In the genomic region with DNA sequence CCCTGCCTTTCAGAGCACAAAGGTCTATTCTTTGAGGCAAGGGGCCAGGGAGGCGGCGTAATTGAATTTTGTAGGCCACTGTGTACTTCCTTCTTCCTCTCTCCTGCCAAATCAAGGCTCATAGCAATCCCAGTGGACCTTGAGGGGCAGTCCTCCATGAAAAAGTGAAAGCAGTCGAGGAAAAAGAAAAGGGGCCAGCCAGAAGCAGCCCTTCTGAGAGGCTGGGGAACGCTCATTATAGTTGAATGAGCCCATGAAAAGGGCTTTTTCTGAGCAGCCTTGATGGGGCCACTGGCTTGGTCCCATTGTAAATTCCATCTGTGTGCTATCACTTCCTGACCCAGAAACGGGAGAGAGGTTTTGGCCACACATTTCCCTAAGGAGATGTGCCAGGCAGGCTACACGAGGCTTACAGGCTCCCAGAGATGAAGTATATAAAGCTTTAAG, we compare ENCODE assay signal across 8 mouse cellular contexts. TPM values are rescaled to one million over a fixed set of nuclear protein-coding genes. Genes with fewer than 3 reads are reported as not detected.
DNase-seq lines count a peak whose midpoint lies in the region; ATAC-seq and TF ChIP-seq lines count a peak whose summit lies in the region.

No protein-coding gene starts in this region.

- peak overlapping the region; percentile 23; the same call in 1 of the 2 replicates for H3K27ac ChIP-seq in cortical plate, adult 2 months (ENCODE audit: insufficient read depth, low read length)
- H3K27ac ChIP-seq in hindbrain, embryonic 14.5 days: peak overlapping the region; percentile 78
- H3K27ac ChIP-seq in midbrain, embryonic 16.5 days (ENCODE audit: low read length): peak overlapping the region; percentile 24
- H3K27ac ChIP-seq in liver, embryonic 11.5 days (ENCODE audit: low read depth, low read length): no peak overlapping the region

- DNase-seq in adrenal gland, postnatal 25 days: peak; percentile 39
- peak; percentile 60 to 66 for DNase-seq in gastrocnemius, adult 8-10 months (ENCODE audit: low spot score in 2 of 2)
- peak; percentile 65 for DNase-seq in hindbrain, embryonic 14.5 days (ENCODE audit: low spot score)
- DNase-seq in left cerebral cortex, adult 11 months (ENCODE audit: low spot score): peak; percentile 56
- DNase-seq in thymus, postnatal 25 days: no peak
- DNase-seq in liver, embryonic 11.5 days (ENCODE audit: low spot score): no peak

- no peaks in the 10 kb centered on the region for H3K36me3 ChIP-seq in hindbrain, embryonic 14.5 days (replicated peaks; ENCODE audit: control insufficient read depth, insufficient read depth)
- H3K36me3 ChIP-seq in midbrain, embryonic 16.5 days (ENCODE audit: control insufficient read depth, insufficient read depth, low read length): no peaks in the 10 kb centered on the region
- no peaks in the 10 kb centered on the region for H3K36me3 ChIP-seq in liver, embryonic 11.5 days (ENCODE audit: control insufficient read depth, insufficient read depth, low read length)

- H3K27me3 ChIP-seq in hindbrain, embryonic 14.5 days (ENCODE audit: control insufficient read depth, insufficient read depth, low read length): no peaks in the 10 kb centered on the region
- no peaks in the 10 kb centered on the region for H3K27me3 ChIP-seq in midbrain, embryonic 16.5 days (ENCODE audit: control insufficient read depth, insufficient read depth, low read depth, low read length)
- H3K27me3 ChIP-seq in liver, embryonic 11.5 days (replicated peaks; ENCODE audit: control insufficient read depth, insufficient read depth, low read length): no peaks in the 10 kb centered on the region

- no peak for TF ChIP-seq CTCF in cortical plate, adult 2 months (IDR thresholded peaks at IDR 0.05; ENCODE audit: extremely low read depth, insufficient read depth, low read length)

- no peak overlapping the region for H3K9ac ChIP-seq in hindbrain, embryonic 14.5 days
- H3K9ac ChIP-seq in midbrain, embryonic 16.5 days (ENCODE audit: low read depth, low read length): no peak overlapping the region
- no peak overlapping the region for H3K9ac ChIP-seq in liver, embryonic 11.5 days (ENCODE audit: low read depth, low read length)

- ATAC-seq in hindbrain, embryonic 14.5 days (ENCODE audit: low FRiP score): peak; percentile 81
- peak; percentile 85 for ATAC-seq in midbrain, embryonic 16.5 days
- no peak for ATAC-seq in liver, embryonic 11.5 days (replicated peaks; ENCODE audit: low FRiP score)

- WGBS in hindbrain, embryonic 14.5 days: 7% methylated on average over 6 of the region's 6 CpGs
- 5% methylated on average over 6 of the region's 6 CpGs for WGBS in midbrain, embryonic 16.5 days
- 55% methylated on average over 6 of the region's 6 CpGs for WGBS in liver, embryonic 11.5 days

- no peaks in the 10 kb centered on the region for H3K9me3 ChIP-seq in hindbrain, embryonic 14.5 days (ENCODE audit: control insufficient read depth, low read length)
- no peaks in the 10 kb centered on the region for H3K9me3 ChIP-seq in midbrain, embryonic 16.5 days (replicated peaks; ENCODE audit: control insufficient read depth, low read length, poor library complexity, severe bottlenecking)
- 0 out of 2 replicates have a peak, but pooled peaks cover 1% of the 10 kb centered on the region for H3K9me3 ChIP-seq in liver, embryonic 11.5 days (ENCODE audit: control insufficient read depth, low read length)

- TF ChIP-seq POLR2A in cortical plate, adult 2 months (IDR thresholded peaks at IDR 0.05; ENCODE audit: extremely low read depth, insufficient read depth, low read length): no peak

- H3K4me1 ChIP-seq in cortical plate, adult 2 months (ENCODE audit: control insufficient read depth, insufficient read depth, low read length): no peaks in the 10 kb centered on the region; the same call in 1 of the 2 replicates
- peaks cover 23% of the 10 kb centered on the region for H3K4me1 ChIP-seq in hindbrain, embryonic 14.5 days (replicated peaks; ENCODE audit: control insufficient read depth, insufficient read depth, low read length)
- H3K4me1 ChIP-seq in midbrain, embryonic 16.5 days (ENCODE audit: control insufficient read depth, insufficient read depth, low read length): no peaks in the 10 kb centered on the region; the same call in 1 of the 2 replicates
- no peaks in the 10 kb centered on the region for H3K4me1 ChIP-seq in liver, embryonic 11.5 days (replicated peaks; ENCODE audit: control insufficient read depth, insufficient read depth, low read length)

- H3K4me2 ChIP-seq in hindbrain, embryonic 14.5 days (replicated peaks): no peak overlapping the region
- no peak overlapping the region; the same call in 1 of the 2 replicates for H3K4me2 ChIP-seq in midbrain, embryonic 16.5 days (ENCODE audit: low read length)
- H3K4me2 ChIP-seq in liver, embryonic 11.5 days: no peak overlapping the region

- H3K4me3 ChIP-seq in cortical plate, adult 2 months (ENCODE audit: insufficient read depth, low read length): no peak overlapping the region
- H3K4me3 ChIP-seq in hindbrain, embryonic 14.5 days (replicated peaks; ENCODE audit: low read length): no peak overlapping the region
- H3K4me3 ChIP-seq in midbrain, embryonic 16.5 days (ENCODE audit: low read depth, low read length): no peak overlapping the region
- no peak overlapping the region for H3K4me3 ChIP-seq in liver, embryonic 11.5 days (ENCODE audit: low read depth, low read length)

RNA-seq across cellular contexts. Expression of gene Thumpd3, which starts 33.5 kb away (rescaled TPM):
- total RNA-seq in adrenal gland, postnatal 25 days (2021): 39.1 and 48.1 TPM in 2 replicates
- 19.2 and 20.4 TPM in 2 replicates for polyA plus RNA-seq in cortical plate, adult 2 months (2012; rRNA removed)
- 10 to 100 TPM; 13.5 to 21.3 (median 16.4) TPM for total RNA-seq in gastrocnemius, adult 8-10 months (2022)
- polyA plus RNA-seq in hindbrain, embryonic 14.5 days (2014; fragmentation: Nextera tagmentation; extraction: Ambion mirVana): 45.5 and 49.1 TPM in 2 replicates
- 51.4 and 55.6 TPM in 2 replicates for polyA plus RNA-seq in midbrain, embryonic 16.5 days (2015; fragmentation: Nextera tagmentation; extraction: Ambion mirVana)
- 70.5 and 72.5 TPM in 2 replicates for polyA plus RNA-seq in liver, embryonic 11.5 days (2014; fragmentation: Nextera tagmentation; extraction: Ambion mirVana)

Comparison
In these comparisons a context has a peak if more than half of its experiments do, and no peak if none do; other contexts are left out.
1. DNase-seq: peak in adrenal gland, postnatal 25 days (single experiment), gastrocnemius, adult 8-10 months (2 of 2), hindbrain, embryonic 14.5 days (single experiment) and left cerebral cortex, adult 11 months (single experiment); none in thymus, postnatal 25 days (single experiment) and liver, embryonic 11.5 days (single experiment).